Mouse (Mus musculus): Measurements from ENCODE around the gene Sbk3. TPM values are rescaled to one million over a fixed set of nuclear protein-coding genes. Genes with fewer than 3 reads are reported as not detected.

Sbk3 gene
- 0.95 and 1.2 TPM in 2 replicates for polyA plus RNA-seq (2012; rRNA removed)

GRCm38 (mm10) chr7:4971068-4971467 lies at the start of gene Sbk3:
TSS of gene Sbk3 (minus strand) at chr7:4971168.

GRCm38 (mm10) chr7:5020000-5020681 lies 49.2 kb upstream of the Sbk3 start, which contains the start of the genes Zfp865 and Ccdc106:
TSS of gene Zfp865 (plus strand) at chr7:5020376.
TSS of gene Ccdc106 (plus strand) at chr7:5020553.

GRCm38 (mm10) chr7:5015118-5016001 lies 44.4 kb upstream of the Sbk3 start, which contains the start of gene Gm44973:
TSS of gene Gm44973 (plus strand) at chr7:5015496.

GRCm38 (mm10) chr7:5014251-5015117 lies 43.5 kb upstream of the Sbk3 start, which contains the start of the genes Zfp524 and Fiz1:
TSS of gene Zfp524 (plus strand) at chr7:5014415.
TSS of gene Fiz1 (minus strand) at chr7:5014697.

GRCm38 (mm10) chr7:4996003-4996895 lies 25.3 kb upstream of the Sbk3 start, which contains the start of gene Zfp579:
TSS of gene Zfp579 (minus strand) at chr7:4996158.

GRCm38 (mm10) chr7:4964272-4964671 lies 6.7 kb downstream of the Sbk3 start, which contains the start of gene Sbk2:
TSS of gene Sbk2 (minus strand) at chr7:4964406.

GRCm38 (mm10) chr7:4925441-4926381 lies 45.3 kb downstream of the Sbk3 start, which contains the start of gene Ssc5d:
TSS of gene Ssc5d (plus strand) at chr7:4925785.

GRCm38 (mm10) chr7:4921824-4922482 lies 49.0 kb downstream of the Sbk3 start, which contains the start of gene Nat14:
TSS of gene Nat14 (plus strand) at chr7:4922028.

Other genes with a start within 250 kb of the Sbk3 start
- 0.05 and 0.06 TPM in 2 replicates for gene Tmem150b, start 245.9 kb downstream of the Sbk3 start, polyA plus RNA-seq (2012; rRNA removed)
- 175 and 185 TPM in 2 replicates for gene Kmt5c, start 231.1 kb downstream of the Sbk3 start, polyA plus RNA-seq (2012; rRNA removed)
- 37.5 and 49.7 TPM in 2 replicates for gene Cox6b2, start 218.1 kb downstream of the Sbk3 start, polyA plus RNA-seq (2012; rRNA removed)
- gene Fam71e2, start 199.9 kb downstream of the Sbk3 start, polyA plus RNA-seq (2012; rRNA removed): not detected in 2 replicates
- 0.34 and 0.39 TPM in 2 replicates for gene Il11, start 188.3 kb downstream of the Sbk3 start, polyA plus RNA-seq (2012; rRNA removed)
- not detected in 2 replicates for gene Tmem190, start 188.2 kb downstream of the Sbk3 start, polyA plus RNA-seq (2012; rRNA removed)
- 3.9 and 5.6 TPM in 2 replicates for gene Tmem238, start 181.5 kb downstream of the Sbk3 start, polyA plus RNA-seq (2012; rRNA removed)
- gene Rpl28, start 178.3 kb downstream of the Sbk3 start, polyA plus RNA-seq (2012; rRNA removed): 362 and 481 TPM in 2 replicates
- gene Ube2s, start 158.6 kb downstream of the Sbk3 start, polyA plus RNA-seq (2012; rRNA removed): 465 and 518 TPM in 2 replicates
- gene Shisa7, start 126.5 kb downstream of the Sbk3 start, polyA plus RNA-seq (2012; rRNA removed): 106 and 108 TPM in 2 replicates
- gene Isoc2b, start 100.9 kb downstream of the Sbk3 start, polyA plus RNA-seq (2012; rRNA removed): 2.7 and 3.3 TPM in 2 replicates
- gene Isoc2a, start 94.0 kb downstream of the Sbk3 start, polyA plus RNA-seq (2012; rRNA removed): 8.8 and 9.2 TPM in 2 replicates
- 0.53 and 0.79 TPM in 2 replicates for gene Gm36210, start 64.7 kb downstream of the Sbk3 start, polyA plus RNA-seq (2012; rRNA removed)
- gene Zfp628, start 56.0 kb downstream of the Sbk3 start, polyA plus RNA-seq (2012; rRNA removed): 13.4 and 14.8 TPM in 2 replicates
- gene Nat14, start 49.1 kb downstream of the Sbk3 start, polyA plus RNA-seq (2012; rRNA removed): 21.3 and 21.4 TPM in 2 replicates
- 2.8 and 6.2 TPM in 2 replicates for gene Ssc5d, start 45.4 kb downstream of the Sbk3 start, polyA plus RNA-seq (2012; rRNA removed)
- gene Sbk2, start 6.8 kb downstream of the Sbk3 start, polyA plus RNA-seq (2012; rRNA removed): 0.07 and 0.23 TPM in 2 replicates
- 142 and 145 TPM in 2 replicates for gene Zfp579, start 25.0 kb upstream of the Sbk3 start, polyA plus RNA-seq (2012; rRNA removed)
- 9.8 and 12.6 TPM in 2 replicates for gene Zfp524, start 43.2 kb upstream of the Sbk3 start, polyA plus RNA-seq (2012; rRNA removed)
- gene Fiz1, start 43.5 kb upstream of the Sbk3 start, polyA plus RNA-seq (2012; rRNA removed): 47.0 and 53.2 TPM in 2 replicates
- 0.09 TPM in 1 of 2 replicates, not detected in the other for gene Gm44973, start 44.3 kb upstream of the Sbk3 start, polyA plus RNA-seq (2012; rRNA removed)
- 41.1 and 43.7 TPM in 2 replicates for gene Zfp865, start 49.2 kb upstream of the Sbk3 start, polyA plus RNA-seq (2012; rRNA removed)
- gene Ccdc106, start 49.4 kb upstream of the Sbk3 start, polyA plus RNA-seq (2012; rRNA removed): 38.6 and 43.6 TPM in 2 replicates
- not detected in 2 replicates for gene 4632433K11Rik, start 63.0 kb upstream of the Sbk3 start, polyA plus RNA-seq (2012; rRNA removed)
- 7.1 and 7.4 TPM in 2 replicates for gene Zfp784, start 67.3 kb upstream of the Sbk3 start, polyA plus RNA-seq (2012; rRNA removed)
- gene Zfp580, start 80.4 kb upstream of the Sbk3 start, polyA plus RNA-seq (2012; rRNA removed): 53.1 and 65.2 TPM in 2 replicates
- gene U2af2, start 91.0 kb upstream of the Sbk3 start, polyA plus RNA-seq (2012; rRNA removed): 446 and 475 TPM in 2 replicates
- 147 and 151 TPM in 2 replicates for gene Epn1, start 109.1 kb upstream of the Sbk3 start, polyA plus RNA-seq (2012; rRNA removed)
- gene Rfpl4, start 145.8 kb upstream of the Sbk3 start, polyA plus RNA-seq (2012; rRNA removed): not detected in 2 replicates
- gene Rasl2-9, start 154.8 kb upstream of the Sbk3 start, polyA plus RNA-seq (2012; rRNA removed): 0.28 and 0.36 TPM in 2 replicates
- not detected in 2 replicates for gene Vmn1r55, start 178.5 kb upstream of the Sbk3 start, polyA plus RNA-seq (2012; rRNA removed)
- not detected in 2 replicates for gene Vmn1r56, start 225.6 kb upstream of the Sbk3 start, polyA plus RNA-seq (2012; rRNA removed)
- gene Vmn1r57, start 247.3 kb upstream of the Sbk3 start, polyA plus RNA-seq (2012; rRNA removed): not detected in 2 replicates